Mouse (Mus musculus) heart, postnatal 14 days (tissue): Measurements from ENCODE around the gene Birc3. TPM values are rescaled to one million over a fixed set of nuclear protein-coding genes. Genes with fewer than 3 reads are reported as not detected.

Experiments used
- DNase-seq, 2 experiments: peaks; one replicate each; pipeline ENCODE4 v3.0.0; 2021 to 2022
- intact Hi-C: fragments of 180-260 bp; cut with DNase I; formaldehyde crosslinking; loops from one replicate; pipeline ENCODE4 v1.15.1; 2025
- total RNA-seq, 2 experiments: library from RNA; stranded (reverse); gene quantifications; 2 replicates each; pipeline ENCODE4 v1.2.3; 2021

Gene Birc3
- total RNA-seq, 2 experiments from 2014 or later, result 8.9 to 10.3 TPM

DNA sequence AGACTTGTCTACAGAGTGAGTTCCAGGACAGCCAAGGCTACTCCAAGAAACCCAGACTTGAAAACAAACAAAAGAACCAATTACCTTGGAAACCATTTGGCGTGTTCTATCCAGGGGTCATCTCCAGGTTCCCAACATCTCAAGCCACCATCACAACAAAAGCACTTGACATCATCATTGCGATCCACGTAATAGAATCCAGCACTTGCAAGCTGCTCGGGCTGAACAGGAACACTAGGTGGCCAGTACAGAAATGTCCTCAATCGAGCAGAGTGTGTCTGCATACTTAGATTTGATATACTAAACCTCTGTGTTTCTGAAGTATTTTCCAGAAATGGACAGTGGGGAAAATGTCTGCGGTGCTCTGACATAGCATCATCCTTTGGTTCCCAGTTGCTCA lies 39.6 kb downstream of the Birc3 start:
- DNase-seq, result no peak
- intact Hi-C loops, result loop anchor here (10.0 kb wide), 1 partner anchor 171 kb away; the partner anchor contains the start of gene Yap1

DNA sequence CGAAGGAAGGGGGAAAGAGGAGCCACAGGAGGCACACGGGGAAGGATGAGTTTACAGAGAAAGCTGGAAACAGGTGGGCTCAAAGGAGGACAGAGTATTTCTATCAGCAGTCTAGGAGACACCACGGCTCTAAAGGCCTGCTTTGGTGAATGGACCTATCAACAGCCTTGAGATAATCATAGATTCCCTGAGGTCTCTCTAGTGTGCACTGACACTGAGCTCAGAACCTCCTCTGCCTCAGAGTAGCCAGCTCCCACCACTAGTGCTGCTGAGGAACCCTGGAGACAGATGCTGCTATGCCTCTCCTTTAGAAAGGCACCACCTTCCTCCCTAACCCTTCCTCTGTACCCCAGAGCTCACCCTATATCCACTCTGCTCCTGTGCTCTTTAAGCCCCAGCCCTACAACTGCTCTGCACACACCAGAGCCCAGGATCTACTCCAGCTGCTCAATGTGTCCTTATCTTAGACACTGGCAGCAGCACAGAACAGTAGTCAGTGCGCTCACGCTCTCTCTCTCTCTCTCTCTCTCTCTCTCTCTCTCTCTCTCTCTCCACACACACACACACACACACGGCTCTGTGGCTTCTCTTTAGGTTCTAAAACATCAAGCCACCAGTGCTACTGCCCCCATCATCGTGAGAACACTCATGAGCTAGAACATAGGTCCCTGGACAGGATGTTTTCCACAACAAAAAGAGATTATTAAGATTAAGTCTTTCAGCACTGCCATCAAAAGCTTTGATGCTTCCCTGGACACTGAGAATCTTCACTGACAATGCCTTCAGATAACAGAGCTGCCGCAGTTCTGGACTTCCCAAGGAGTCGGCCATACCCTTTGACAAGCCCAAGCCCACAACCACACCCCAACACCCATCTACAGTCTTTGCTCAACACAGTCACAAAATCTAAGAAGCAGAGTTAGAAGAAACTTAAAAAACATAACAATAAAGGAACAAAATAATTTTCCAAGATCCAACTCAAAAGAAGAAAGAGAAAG lies 43.2 kb downstream of the Birc3 start:
- intact Hi-C loops, result loop anchor here (10.0 kb wide), 1 partner anchor 175 kb away; the partner anchor contains the start of gene Yap1

DNA sequence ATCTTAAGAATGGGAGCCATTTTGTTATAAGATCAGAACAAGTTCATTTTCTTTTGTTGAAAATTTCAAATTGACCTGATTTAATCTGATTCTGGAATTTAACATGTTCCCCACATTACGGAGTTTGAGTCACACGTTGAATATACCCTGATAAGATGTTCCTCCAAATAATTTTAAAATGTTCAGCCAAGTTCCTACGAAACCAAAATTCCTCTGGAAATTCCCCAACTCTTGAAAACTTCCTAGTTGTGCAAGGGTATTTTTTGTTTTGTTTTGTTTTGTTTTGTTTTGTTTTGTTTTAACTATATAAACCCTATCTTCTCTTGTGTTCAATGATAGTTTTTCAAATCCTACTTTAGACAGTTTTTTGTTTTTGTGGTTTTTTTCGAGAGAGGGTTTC lies 44.3 kb downstream of the Birc3 start:
- intact Hi-C loops, result no loop called here
- no peak for DNase-seq

More for the DNA sequence above, 43.2 kb downstream of the Birc3 start:
- peak; percentile 16 to 27 for DNase-seq

DNA sequence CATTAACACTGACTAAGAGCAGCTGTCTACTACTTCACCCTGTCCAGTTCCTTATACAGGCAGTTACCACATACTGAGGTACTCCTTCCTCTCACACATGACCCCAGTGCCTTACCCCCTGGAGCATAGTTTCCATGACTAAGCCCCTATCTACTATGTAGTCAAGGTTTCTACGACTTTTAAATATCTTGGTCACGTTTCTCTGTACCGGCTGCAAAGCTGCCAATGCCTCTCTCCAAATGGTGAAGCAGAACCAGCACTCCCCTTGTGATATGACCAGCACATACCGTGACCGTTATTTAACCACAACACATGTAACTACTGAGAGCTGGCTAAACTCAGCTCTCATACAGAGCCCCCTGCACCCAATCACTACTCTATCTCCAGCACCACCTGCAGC lies 48.1 kb downstream of the Birc3 start:
- no peak for DNase-seq
- intact Hi-C loops, result no loop called here

DNA sequence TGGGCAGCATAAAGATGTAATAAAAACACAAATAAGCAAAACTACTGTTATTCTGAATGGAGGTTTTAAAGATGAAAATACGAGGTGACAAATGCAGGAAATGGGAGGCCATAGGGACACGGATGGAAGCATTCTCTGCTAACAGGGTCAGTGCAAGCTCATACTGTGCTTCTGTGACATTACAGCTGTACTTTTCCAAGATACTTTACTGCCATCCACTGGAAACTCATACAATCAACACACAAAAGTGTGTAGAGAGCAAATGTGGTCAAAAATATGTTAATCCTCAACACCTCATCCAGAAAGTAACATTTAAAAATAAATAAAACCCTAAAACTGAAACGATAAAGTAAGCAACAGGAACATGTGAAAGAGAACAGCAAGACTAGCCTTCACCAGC lies 50.2 kb downstream of the Birc3 start:
- intact Hi-C loops, result no loop called here
- no peak for DNase-seq

DNA sequence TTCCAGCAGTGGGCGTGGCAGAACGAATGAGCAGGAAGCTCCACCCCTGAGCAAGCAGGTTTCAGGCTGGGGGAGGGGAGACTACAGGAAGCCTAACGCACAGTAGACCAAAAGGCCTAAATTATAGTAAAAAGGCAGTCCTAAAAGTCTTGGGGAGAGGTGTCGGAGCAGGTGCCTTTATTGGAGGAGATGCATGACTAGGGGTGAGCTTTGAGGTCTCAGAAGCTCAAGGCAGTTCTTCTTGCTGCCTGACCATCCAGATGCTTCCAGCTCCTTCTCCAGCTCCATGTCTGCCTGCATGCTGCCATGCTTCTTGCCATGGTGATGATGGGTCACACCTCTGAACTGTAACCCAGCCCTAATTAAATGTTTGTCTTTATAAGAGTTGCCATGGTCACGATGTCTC lies 67.9 kb downstream of the Birc3 start:
- intact Hi-C loops, result no loop called here

More for the DNA sequence above, 67.9 kb downstream of the Birc3 start:
- no peak for DNase-seq

Other genes with a start within 250 kb of the Birc3 start
- not detected for gene Mmp20, start 245.0 kb downstream of the Birc3 start, total RNA-seq
- gene Mmp7, start 181.1 kb downstream of the Birc3 start, total RNA-seq, result not detected
- gene Tmem123, start 109.1 kb downstream of the Birc3 start, total RNA-seq, result 10 to 100 TPM; 45.9 to 50.4 TPM
- 10 to 100 TPM; 26.8 to 28.8 TPM for gene Birc2, start 36.1 kb downstream of the Birc3 start, total RNA-seq
- gene Yap1, start 131.4 kb upstream of the Birc3 start, total RNA-seq, result 10 to 100 TPM; 60.9 to 63.1 TPM
- gene Cfap300, start 169.6 kb upstream of the Birc3 start, total RNA-seq, result 1 to 10 TPM in 1 of 2 experiments, under 1 TPM in 1; 0.76 to 1.4 TPM